Mouse (Mus musculus) cortical plate, adult 2 months (tissue): ENCODE measurements around the gene Arhgdia.

Source experiments
- CTCF ChIP-seq: fragments of 200-500 bp; IDR thresholded peaks from 2 replicates; pipeline ENCODE4 v1.5.1; 2011; ENCODE audit warnings: mild to moderate bottlenecking, control low read depth, low read length; ENCODE audit not compliant: insufficient read depth; ENCODE audit errors: extremely low read depth
- POLR2A ChIP-seq: fragments of 200-500 bp; IDR thresholded peaks from 2 replicates; pipeline ENCODE4 v1.6.1; 2011; ENCODE audit warnings: mild to moderate bottlenecking, low read length, control low read depth; ENCODE audit not compliant: insufficient read depth; ENCODE audit errors: extremely low read depth

- no peak for TF ChIP-seq CTCF
- no peak for TF ChIP-seq POLR2A
These were observed 35.3 kb upstream of the Arhgdia start for GRCm38 (mm10) chr11:120616617-120617294.
